Mouse (Mus musculus): ENCODE data around the gene Gm20388. TPM values are rescaled to one million over a fixed set of nuclear protein-coding genes. Genes with fewer than 3 reads are reported as not detected.

The Gm20388 gene
- polyA plus RNA-seq, 1 experiment from 2014 or later, result not detected

DNA sequence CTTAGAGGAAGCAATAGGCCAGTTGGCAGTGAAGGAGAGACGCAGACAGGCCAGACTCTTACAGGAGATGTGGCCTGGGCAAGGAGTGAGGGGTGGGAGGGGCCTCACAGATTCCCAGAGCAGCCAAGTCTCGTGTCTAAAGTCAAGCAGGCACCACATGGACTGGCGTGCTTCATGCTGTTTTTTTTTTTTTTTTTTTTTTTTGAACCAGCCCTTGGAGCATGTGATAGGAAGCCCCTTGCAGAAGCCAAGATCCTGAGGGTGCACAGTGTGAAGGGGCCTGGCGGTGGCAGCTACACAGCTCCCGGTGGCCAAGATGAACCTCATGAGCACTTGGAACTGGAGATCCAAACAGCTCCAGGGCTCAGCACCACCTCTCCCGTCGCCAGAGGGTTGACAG lies 337.4 kb downstream of the Gm20388 start:
- H3K27ac ChIP-seq (replicated peaks), result no peak overlapping the region
- H3K4me1 ChIP-seq, result peaks cover 28% of the 10 kb centered on the region
- no peak overlapping the region for H3K4me2 ChIP-seq
- ATAC-seq (ENCODE audit: extremely low read depth, insufficient number of reproducible peaks, low FRiP score, low TSS enrichment), result no peak
- WGBS, result 78% methylated on average over 7 of the region's 7 CpGs
- H3K27me3 ChIP-seq (replicated peaks), result no peaks in the 10 kb centered on the region
- 0 out of 2 replicates have a peak, but pooled peaks cover 10% of the 10 kb centered on the region for H3K36me3 ChIP-seq
- no peak overlapping the region for H3K4me3 ChIP-seq
- peaks cover 8% of the 10 kb centered on the region; the same call in 1 of the 2 replicates for H3K9me3 ChIP-seq
- H3K9ac ChIP-seq, result no peak overlapping the region

- no peaks in the 10 kb centered on the region for H3K27me3 ChIP-seq (replicated peaks)
- ATAC-seq (ENCODE audit: extremely low read depth, insufficient number of reproducible peaks, low FRiP score, low TSS enrichment), result no peak
- no peak overlapping the region for H3K27ac ChIP-seq (replicated peaks)
- no peak overlapping the region for H3K4me2 ChIP-seq
- no peak overlapping the region for H3K9ac ChIP-seq
- peaks cover 28% of the 10 kb centered on the region for H3K4me1 ChIP-seq
- H3K36me3 ChIP-seq, result 0 out of 2 replicates have a peak, but pooled peaks cover 10% of the 10 kb centered on the region
- H3K9me3 ChIP-seq, result peaks cover 8% of the 10 kb centered on the region; the same call in 1 of the 2 replicates
- no peak overlapping the region for H3K4me3 ChIP-seq
- 89% methylated on average over 4 of the region's 4 CpGs for WGBS
These were observed 337.8 kb downstream of the Gm20388 start for GRCm38 (mm10) chr8:120248451-120248850.

- no peak overlapping the region for H3K27ac ChIP-seq (replicated peaks)
- ATAC-seq (ENCODE audit: extremely low read depth, insufficient number of reproducible peaks, low FRiP score, low TSS enrichment), result no peak
- 74% methylated on average over 9 of the region's 9 CpGs for WGBS
These were observed 339.2 kb downstream of the Gm20388 start for GRCm38 (mm10) chr8:120249800-120250336.

DNA sequence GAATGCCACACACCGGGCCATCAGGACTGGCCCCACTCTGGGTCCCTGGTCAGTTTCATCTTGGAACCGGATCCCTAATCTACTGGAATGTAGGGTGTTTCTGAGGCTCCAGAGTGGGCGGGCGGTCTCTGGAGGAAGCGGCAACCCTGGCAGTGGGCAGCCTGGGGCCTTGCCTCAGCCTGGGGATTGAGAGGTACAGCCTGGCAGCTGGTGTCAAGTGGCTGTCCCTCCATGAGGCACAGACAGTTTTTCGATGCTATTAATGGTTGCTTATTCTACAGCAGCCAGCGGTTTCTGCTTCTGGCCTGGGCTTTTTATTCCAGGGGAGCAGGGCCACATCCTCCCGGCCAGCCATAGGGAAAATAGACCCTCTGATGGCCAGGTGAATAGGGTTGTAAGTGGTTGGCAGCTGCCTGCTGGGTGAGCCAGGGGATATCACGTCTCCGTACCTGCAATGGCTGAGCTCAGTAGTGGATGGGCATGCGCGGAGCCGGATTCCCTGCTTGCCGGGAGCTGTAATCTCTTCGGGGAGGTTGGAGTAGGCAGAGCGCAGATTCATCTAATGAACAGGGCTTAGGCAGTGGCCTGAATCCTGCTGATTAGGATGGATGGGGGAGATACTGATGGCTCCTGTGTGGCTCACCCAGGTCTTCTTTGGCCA lies 340.2 kb downstream of the Gm20388 start:
- H3K27ac ChIP-seq (replicated peaks), result peak overlapping the region; percentile 43
- H3K36me3 ChIP-seq, result no peaks in the 10 kb centered on the region
- H3K4me1 ChIP-seq, result peaks cover 35% of the 10 kb centered on the region
- no peak overlapping the region for H3K4me3 ChIP-seq
- 54% methylated on average over 16 of the region's 16 CpGs for WGBS
- H3K9ac ChIP-seq, result peak overlapping the region; percentile 4
- no peak for ATAC-seq (ENCODE audit: extremely low read depth, insufficient number of reproducible peaks, low FRiP score, low TSS enrichment)
- H3K9me3 ChIP-seq, result 0 out of 2 replicates have a peak, but pooled peaks cover 4% of the 10 kb centered on the region
- H3K4me2 ChIP-seq, result no peak overlapping the region
- H3K27me3 ChIP-seq (replicated peaks), result no peaks in the 10 kb centered on the region

More at GRCm38 (mm10) chr8:120249800-120250336, 339.2 kb downstream of the Gm20388 start:
- Histone ChIP-seq H3K9ac (no peak overlapping the region), H3K27me3 (replicated peaks) (no peaks in the 10 kb centered on the region), H3K9me3 (0 out of 2 replicates have a peak, but pooled peaks cover 4% of the 10 kb centered on the region), H3K4me2 (no peak overlapping the region), H3K4me3 (no peak overlapping the region), H3K4me1 (peaks cover 32% of the 10 kb centered on the region), H3K36me3 (no peaks in the 10 kb centered on the region)

DNA sequence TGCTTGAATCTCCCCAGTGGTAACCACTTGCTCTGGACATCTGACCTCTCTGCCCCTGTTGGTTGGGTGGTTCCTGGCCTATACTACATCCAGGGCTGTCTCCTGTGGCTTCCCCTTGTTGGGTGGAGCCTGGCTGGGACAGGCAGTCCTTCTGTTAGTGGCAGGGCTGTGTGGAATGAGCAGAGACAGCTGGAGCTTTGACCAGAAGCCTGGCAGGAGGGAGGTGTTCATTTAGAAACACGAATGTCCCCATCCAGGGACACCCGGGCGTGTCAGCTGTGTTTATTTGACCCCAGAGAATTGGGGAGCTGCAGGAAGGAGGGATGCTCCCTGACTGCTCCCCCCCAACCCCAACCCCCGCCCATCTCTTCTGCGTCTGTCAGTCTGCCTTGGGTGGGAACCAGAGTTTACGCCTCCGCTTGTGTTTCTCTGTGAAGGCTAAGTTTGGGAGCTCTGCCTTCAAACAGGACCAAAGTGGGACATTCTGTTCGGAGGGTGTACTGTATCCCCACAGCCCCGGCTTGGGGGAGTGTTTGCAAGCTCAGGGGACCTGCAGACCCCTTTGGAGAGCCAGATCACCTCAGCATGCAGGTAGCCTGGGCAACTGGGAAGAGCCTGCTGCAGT lies 340.9 kb downstream of the Gm20388 start:
- Histone ChIP-seq H3K36me3 (no peaks in the 10 kb centered on the region), H3K4me3 (no peak overlapping the region), H3K4me2 (no peak overlapping the region), H3K9ac (peak overlapping the region; percentile 62), H3K4me1 (peaks cover 42% of the 10 kb centered on the region), H3K27me3 (replicated peaks) (no peaks in the 10 kb centered on the region), H3K9me3 (0 out of 2 replicates have a peak, but pooled peaks cover 4% of the 10 kb centered on the region), H3K27ac (replicated peaks) (0 out of 2 replicates have a peak overlapping the region, but pooled peaks have one; percentile 30)
- WGBS, result 57% methylated on average over 9 of the region's 9 CpGs
- no peak for ATAC-seq (ENCODE audit: extremely low read depth, insufficient number of reproducible peaks, low FRiP score, low TSS enrichment)

GRCm38 (mm10) chr8:120253626-120254025 lies 343.0 kb downstream of the Gm20388 start:
- Histone ChIP-seq H3K9me3 (no peaks in the 10 kb centered on the region), H3K36me3 (no peaks in the 10 kb centered on the region), H3K9ac (peak overlapping the region; percentile 6; the same call in 1 of the 2 replicates), H3K27me3 (replicated peaks) (no peaks in the 10 kb centered on the region), H3K4me1 (peaks cover 54% of the 10 kb centered on the region), H3K27ac (replicated peaks) (no peak overlapping the region), H3K4me3 (no peak overlapping the region), H3K4me2 (no peak overlapping the region)
- ATAC-seq (ENCODE audit: extremely low read depth, insufficient number of reproducible peaks, low FRiP score, low TSS enrichment), result no peak
- WGBS, result 76% methylated on average over 8 of the region's 8 CpGs

- Histone ChIP-seq H3K27ac (replicated peaks) (no peak overlapping the region), H3K4me2 (no peak overlapping the region), H3K36me3 (no peaks in the 10 kb centered on the region), H3K9me3 (no peaks in the 10 kb centered on the region), H3K9ac (0 out of 2 replicates have a peak overlapping the region, but pooled peaks have one; percentile 34), H3K4me1 (peaks cover 42% of the 10 kb centered on the region), H3K4me3 (no peak overlapping the region), H3K27me3 (replicated peaks) (no peaks in the 10 kb centered on the region)
- ATAC-seq (ENCODE audit: extremely low read depth, insufficient number of reproducible peaks, low FRiP score, low TSS enrichment), result no peak
- WGBS, result 82% methylated on average over 6 of the region's 6 CpGs
These were observed 344.9 kb downstream of the Gm20388 start for GRCm38 (mm10) chr8:120255406-120255987.

- no peaks in the 10 kb centered on the region for H3K9me3 ChIP-seq
- 0 out of 2 replicates have a peak overlapping the region, but pooled peaks have one; percentile 24 for H3K27ac ChIP-seq (replicated peaks)
- H3K4me1 ChIP-seq, result peaks cover 41% of the 10 kb centered on the region
- ATAC-seq (ENCODE audit: extremely low read depth, insufficient number of reproducible peaks, low FRiP score, low TSS enrichment), result no peak
- H3K9ac ChIP-seq, result peak overlapping the region; percentile 34
- H3K27me3 ChIP-seq (replicated peaks), result no peaks in the 10 kb centered on the region
- 43% methylated on average over 6 of the region's 6 CpGs for WGBS
- no peak overlapping the region for H3K4me3 ChIP-seq
- H3K36me3 ChIP-seq, result no peaks in the 10 kb centered on the region
- no peak overlapping the region for H3K4me2 ChIP-seq
These were observed 346.3 kb downstream of the Gm20388 start for GRCm38 (mm10) chr8:120256958-120257357.

GRCm38 (mm10) chr8:120259206-120259605 lies 348.6 kb downstream of the Gm20388 start:
- H3K4me2 ChIP-seq, result no peak overlapping the region
- H3K9ac ChIP-seq, result no peak overlapping the region
- no peak overlapping the region for H3K27ac ChIP-seq (replicated peaks)
- H3K9me3 ChIP-seq, result no peaks in the 10 kb centered on the region
- WGBS, result 84% methylated on average over 13 of the region's 13 CpGs
- H3K4me1 ChIP-seq, result peaks cover 41% of the 10 kb centered on the region
- H3K27me3 ChIP-seq (replicated peaks), result peaks cover 13% of the 10 kb centered on the region; the same call in 1 of the 2 replicates
- H3K36me3 ChIP-seq, result no peaks in the 10 kb centered on the region
- no peak overlapping the region for H3K4me3 ChIP-seq
- no peak for ATAC-seq (ENCODE audit: extremely low read depth, insufficient number of reproducible peaks, low FRiP score, low TSS enrichment)

- peaks cover 13% of the 10 kb centered on the region; the same call in 1 of the 2 replicates for H3K27me3 ChIP-seq (replicated peaks)
- H3K36me3 ChIP-seq, result no peaks in the 10 kb centered on the region
- H3K9ac ChIP-seq, result peak overlapping the region; percentile 40; the same call in 1 of the 2 replicates
- H3K4me3 ChIP-seq, result no peak overlapping the region
- no peak overlapping the region for H3K4me2 ChIP-seq
- H3K4me1 ChIP-seq, result peaks cover 54% of the 10 kb centered on the region
- 73% methylated on average over 5 of the region's 5 CpGs for WGBS
- no peak for ATAC-seq (ENCODE audit: extremely low read depth, insufficient number of reproducible peaks, low FRiP score, low TSS enrichment)
- H3K27ac ChIP-seq (replicated peaks), result no peak overlapping the region
- H3K9me3 ChIP-seq, result no peaks in the 10 kb centered on the region
These were observed 350.0 kb downstream of the Gm20388 start for GRCm38 (mm10) chr8:120260677-120261076.

Data from heart, embryonic 13.5 days (tissue).